Mouse (Mus musculus) forebrain, embryonic 13.5 days (tissue): ENCODE measurements around the gene Hcn2. TPM values are rescaled to one million over a fixed set of nuclear protein-coding genes. Genes with fewer than 3 reads are reported as not detected.

Source experiments
- ATAC-seq: fragments of 200-750 bp; cut with Nextera tagmentation; 2 replicates; pipeline ENCODE4 v1.8.0; 2017
- H3K27ac ChIP-seq: fragments of 300-500 bp; sonication (generic); 2 replicates; pipeline ENCODE4 v1.5.1; 2015; ENCODE audit warnings: inconsistent platforms, mild to moderate bottlenecking, moderate library complexity
- H3K27me3 ChIP-seq: fragments of 300-500 bp; sonication (generic); 2 replicates; pipeline ENCODE4 v1.6.1; 2015; ENCODE audit warnings: mild to moderate bottlenecking, inconsistent platforms
- H3K36me3 ChIP-seq: fragments of 300-500 bp; sonication (generic); 2 replicates; pipeline ENCODE4 v1.6.1; 2015; ENCODE audit warnings: mild to moderate bottlenecking, inconsistent platforms; ENCODE audit not compliant: poor library complexity, severe bottlenecking
- H3K4me1 ChIP-seq: fragments of 300-500 bp; sonication (generic); 2 replicates; pipeline ENCODE4 v1.6.1; 2015; ENCODE audit warnings: inconsistent platforms
- H3K4me2 ChIP-seq: fragments of 300-500 bp; sonication (generic); 2 replicates; pipeline ENCODE4 v1.6.1; 2015; ENCODE audit warnings: inconsistent platforms, mild to moderate bottlenecking, moderate library complexity
- H3K4me3 ChIP-seq: fragments of 300-500 bp; sonication (generic); 2 replicates; pipeline ENCODE4 v1.5.1; 2015; ENCODE audit warnings: mild to moderate bottlenecking, inconsistent platforms
- H3K9ac ChIP-seq: fragments of 300-500 bp; sonication (generic); 2 replicates; pipeline ENCODE4 v1.6.1; 2015; ENCODE audit warnings: mild to moderate bottlenecking, inconsistent platforms
- H3K9me3 ChIP-seq: fragments of 300-500 bp; sonication (generic); replicated peaks from 2 replicates; pipeline ENCODE4 v1.6.1; 2016; ENCODE audit warnings: inconsistent platforms
- WGBS: fragments of 180-500 bp; shearing (Covaris S2); methylation state at CpG from one replicate; pipeline ENCODE4 v1.1.7; 2015; 5-methylcytosine and 5-hydroxymethylcytosine counted together
- polyA plus RNA-seq: library from polyadenylated mRNA; unstranded; fragments of >200 nt; fragmentation: Nextera tagmentation; extraction: Ambion mirVana; gene quantifications from 2 replicates; pipeline ENCODE4 v1.2.1, GENCODE M21; 2015

The Hcn2 gene
- polyA plus RNA-seq, 1 experiment from 2014 or later, result 0.06 TPM

DNA sequence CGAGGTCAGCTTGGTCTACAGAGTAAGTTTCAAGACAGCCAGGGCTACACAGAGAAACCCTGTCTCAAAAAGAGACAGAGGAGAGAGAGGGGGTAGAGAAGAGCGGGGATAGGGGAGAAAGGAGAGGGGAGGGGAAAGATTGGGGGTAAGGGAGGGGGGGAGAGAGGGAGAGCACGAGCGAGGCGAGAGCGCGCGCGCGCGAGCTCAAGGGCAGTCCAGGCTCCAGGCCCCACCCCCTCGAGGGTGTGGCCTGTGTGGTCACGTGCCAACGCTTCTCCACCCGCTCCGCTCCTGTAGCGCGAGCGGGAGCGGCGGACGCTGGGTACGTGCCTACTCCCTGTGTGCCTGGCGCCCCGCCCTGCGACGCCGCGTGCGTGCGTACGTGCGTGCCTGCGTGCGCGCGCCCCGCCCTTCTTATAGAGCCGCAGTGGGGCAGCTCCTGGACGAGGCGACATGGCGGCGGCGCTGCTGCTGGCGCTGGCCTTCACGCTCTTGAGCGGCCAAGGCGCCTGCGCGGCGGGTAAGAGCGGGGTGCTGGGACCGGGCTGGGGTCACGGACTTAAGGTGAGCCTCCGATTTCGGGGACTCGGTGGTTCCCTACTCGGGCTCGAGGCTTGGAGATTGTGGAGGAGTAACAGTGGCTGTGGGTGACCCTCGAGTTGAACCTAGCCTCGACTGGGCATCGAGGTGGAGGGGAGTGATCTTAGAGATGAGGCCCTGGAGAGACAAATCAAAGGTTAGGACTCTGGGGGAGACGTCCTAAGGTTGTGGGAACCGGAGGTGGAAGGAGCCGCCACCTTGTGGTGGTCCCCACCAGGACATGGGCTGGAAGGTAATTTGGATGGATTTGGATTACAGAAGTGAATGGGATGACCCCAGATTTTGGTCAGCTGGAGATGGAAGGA, 12.1 kb upstream of the Hcn2 start, which contains the start of gene Bsg:
TSS of gene Bsg (plus strand) at position 427 of the 905 bp plus-strand sequence.
- WGBS, result under 1% methylated on average over 62 of the region's 65 CpGs
- peak within 1 kb of the TSS; percentile 76 for H3K27ac ChIP-seq
- H3K4me1 ChIP-seq, result peaks cover 30% of the 10 kb centered on the region
- peak; percentile 96 for ATAC-seq
- peak within 1 kb of the TSS; percentile 82 for H3K4me2 ChIP-seq
- H3K9me3 ChIP-seq, result no peaks in the 10 kb centered on the region
- peaks cover 23% of the 10 kb centered on the region for H3K36me3 ChIP-seq
- peak within 1 kb of the TSS; percentile 70 for H3K4me3 ChIP-seq
- H3K27me3 ChIP-seq, result no peaks in the 10 kb centered on the region
- peak within 1 kb of the TSS; percentile 89 for H3K9ac ChIP-seq

DNA sequence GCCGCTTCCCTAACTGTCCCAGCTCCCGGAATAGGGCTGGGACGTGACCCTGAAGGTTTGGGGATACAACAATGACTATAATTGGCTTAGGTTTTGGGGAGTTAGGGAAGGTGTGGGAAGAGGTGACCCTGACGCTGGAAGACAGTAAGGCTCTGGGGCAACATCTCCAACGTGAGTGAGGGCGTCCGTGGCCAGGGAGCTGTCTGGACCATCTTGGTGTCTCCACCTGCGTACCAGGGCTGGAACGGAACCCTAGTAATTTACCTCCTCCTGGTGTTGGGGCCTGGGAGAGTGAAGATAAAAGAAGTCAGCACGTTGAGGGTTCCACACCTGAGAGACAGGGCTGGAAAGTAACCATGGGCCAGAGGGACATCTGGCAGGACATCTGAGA, 11.5 kb upstream of the Hcn2 start:
- peaks cover 30% of the 10 kb centered on the region for H3K36me3 ChIP-seq
- ATAC-seq, result 0 out of 2 replicates have a peak, but pooled peaks have one; percentile 0
- no peaks in the 10 kb centered on the region for H3K27me3 ChIP-seq
- 0 out of 2 replicates have a peak overlapping the region, but pooled peaks have one; percentile 76 for H3K27ac ChIP-seq
- H3K9me3 ChIP-seq, result no peaks in the 10 kb centered on the region
- H3K4me1 ChIP-seq, result peaks cover 30% of the 10 kb centered on the region
- peak overlapping the region; percentile 89 for H3K9ac ChIP-seq
- peak overlapping the region; percentile 82 for H3K4me2 ChIP-seq
- 2% methylated on average over 10 of the region's 10 CpGs for whole genome bisulfite sequencing
- peak overlapping the region; percentile 70 for H3K4me3 ChIP-seq

DNA sequence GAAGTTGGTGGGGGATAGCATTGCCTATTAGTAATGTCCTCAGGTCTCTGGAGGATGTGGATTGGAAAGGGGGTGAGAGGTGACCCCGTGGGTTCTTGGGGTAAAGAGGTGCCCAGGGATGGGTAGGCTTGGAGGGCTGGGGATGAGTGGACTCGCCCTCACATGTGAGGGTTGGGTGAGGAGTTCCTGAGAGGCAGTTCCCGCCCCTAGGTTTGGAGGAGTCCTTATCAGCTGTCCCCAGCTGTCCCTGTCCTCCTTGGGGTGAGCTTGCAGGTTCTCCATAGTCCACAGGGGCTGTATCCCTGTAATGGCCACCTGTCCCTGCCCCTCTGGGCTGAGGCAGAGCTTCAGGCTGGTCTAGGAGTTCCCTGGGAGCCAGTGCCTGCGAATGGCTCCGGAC, 10.5 kb upstream of the Hcn2 start:
- H3K36me3 ChIP-seq, result peaks cover 40% of the 10 kb centered on the region
- H3K9ac ChIP-seq, result peak overlapping the region; percentile 89
- H3K27me3 ChIP-seq, result no peaks in the 10 kb centered on the region
- H3K9me3 ChIP-seq, result no peaks in the 10 kb centered on the region
- peak overlapping the region; percentile 70 for H3K4me3 ChIP-seq
- ATAC-seq, result no peak
- H3K4me1 ChIP-seq, result peaks cover 30% of the 10 kb centered on the region
- H3K4me2 ChIP-seq, result peak overlapping the region; percentile 82
- H3K27ac ChIP-seq, result no peak overlapping the region
- WGBS, result 78% methylated on average over 5 of the region's 5 CpGs

DNA sequence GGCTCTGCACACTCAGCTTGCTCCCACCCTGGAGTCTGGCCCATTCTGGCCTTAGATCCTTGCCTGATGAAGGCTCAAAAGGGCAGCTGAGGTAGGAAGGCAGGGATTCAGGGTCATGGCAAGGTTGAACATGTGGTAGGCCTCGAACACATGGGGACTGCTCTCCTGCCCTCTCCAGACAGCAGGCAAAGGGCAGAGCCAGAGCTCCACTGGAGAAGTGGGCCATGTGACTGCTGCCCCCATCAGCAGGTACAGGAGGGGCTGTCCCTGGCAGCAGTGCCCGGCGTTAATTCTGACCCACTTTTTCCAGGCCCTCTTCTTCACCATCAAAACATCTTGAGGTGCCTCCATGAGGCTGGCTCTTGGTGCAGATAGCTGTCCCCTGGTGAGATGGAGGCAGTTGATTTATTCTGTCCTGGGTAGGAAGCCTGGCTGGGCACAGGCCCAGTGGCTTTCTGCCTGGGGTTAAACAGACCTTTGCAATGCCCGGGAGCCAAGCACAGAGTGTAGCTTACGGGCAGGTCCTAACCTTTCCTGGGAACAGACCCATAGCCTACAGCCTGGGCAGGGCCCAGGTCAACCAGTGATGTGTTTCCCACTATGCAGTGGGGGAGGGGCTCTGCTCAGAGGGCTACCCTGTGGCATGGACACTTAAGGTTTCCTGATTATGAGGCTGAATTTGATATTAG, 9.9 kb upstream of the Hcn2 start:
- peak overlapping the region; percentile 70; the same call in 1 of the 2 replicates for H3K4me3 ChIP-seq
- 86% methylated on average over 5 of the region's 5 CpGs for WGBS
- no peaks in the 10 kb centered on the region for H3K27me3 ChIP-seq
- peaks cover 46% of the 10 kb centered on the region for H3K36me3 ChIP-seq
- peaks cover 30% of the 10 kb centered on the region for H3K4me1 ChIP-seq
- no peak overlapping the region for H3K27ac ChIP-seq
- H3K9me3 ChIP-seq, result no peaks in the 10 kb centered on the region
- peak overlapping the region; percentile 82 for H3K4me2 ChIP-seq
- no peak for ATAC-seq
- peak overlapping the region; percentile 89 for H3K9ac ChIP-seq

DNA sequence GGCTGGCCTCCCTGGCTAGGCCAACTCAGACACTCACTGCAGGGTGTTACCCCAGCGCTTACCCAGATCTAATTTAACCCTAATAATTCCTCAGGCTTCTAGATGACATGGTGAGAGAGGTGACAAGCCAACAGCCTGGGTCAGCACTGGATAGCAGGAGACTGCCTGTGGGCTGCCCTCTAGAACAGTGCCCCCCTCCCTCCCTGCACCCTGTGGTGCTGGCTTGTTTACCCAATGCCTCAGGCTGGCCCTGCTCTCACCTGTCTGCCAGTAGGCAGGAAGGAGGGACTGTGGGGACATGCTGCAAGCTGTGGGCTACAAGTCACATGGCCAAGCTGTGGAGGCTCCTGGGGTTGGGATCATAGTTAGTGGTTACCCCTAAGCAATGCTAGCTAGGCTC, 9.3 kb upstream of the Hcn2 start:
- Histone ChIP-seq H3K4me1 (peaks cover 30% of the 10 kb centered on the region), H3K9ac (peak overlapping the region; percentile 89; the same call in 1 of the 2 replicates), H3K4me3 (no peak overlapping the region), H3K27me3 (no peaks in the 10 kb centered on the region), H3K36me3 (peaks cover 52% of the 10 kb centered on the region), H3K27ac (no peak overlapping the region), H3K4me2 (peak overlapping the region; percentile 82), H3K9me3 (no peaks in the 10 kb centered on the region)
- WGBS, result 59% methylated on average over 1 of the region's 1 CpGs
- no peak for ATAC-seq

DNA sequence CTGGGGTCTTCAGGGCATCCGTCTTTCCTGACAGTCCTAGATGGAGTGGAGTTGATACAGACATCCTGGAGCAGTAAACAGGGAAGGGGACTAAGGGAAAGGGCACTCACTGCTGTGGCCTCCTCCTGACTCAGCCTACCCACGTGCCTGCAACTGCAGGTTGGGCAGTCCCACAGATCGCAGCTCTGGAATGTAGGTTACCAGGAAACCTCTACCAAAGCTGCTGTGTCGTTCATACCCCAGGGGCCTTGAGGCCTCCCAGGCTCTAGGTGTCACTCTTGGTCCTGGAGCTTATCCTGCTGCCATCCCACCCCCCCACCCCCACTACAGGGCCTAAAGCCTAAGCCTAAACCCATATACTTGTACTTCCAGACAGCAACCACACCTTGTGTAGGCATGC, 8.7 kb upstream of the Hcn2 start:
- Histone ChIP-seq H3K27ac (no peak overlapping the region), H3K9ac (0 out of 2 replicates have a peak overlapping the region, but pooled peaks have one; percentile 2), H3K27me3 (no peaks in the 10 kb centered on the region), H3K4me3 (no peak overlapping the region), H3K36me3 (peaks cover 52% of the 10 kb centered on the region), H3K4me1 (peaks cover 30% of the 10 kb centered on the region), H3K4me2 (no peak overlapping the region), H3K9me3 (no peaks in the 10 kb centered on the region)
- no peak for ATAC-seq
- 80% methylated on average over 4 of the region's 4 CpGs for whole genome bisulfite sequencing

DNA sequence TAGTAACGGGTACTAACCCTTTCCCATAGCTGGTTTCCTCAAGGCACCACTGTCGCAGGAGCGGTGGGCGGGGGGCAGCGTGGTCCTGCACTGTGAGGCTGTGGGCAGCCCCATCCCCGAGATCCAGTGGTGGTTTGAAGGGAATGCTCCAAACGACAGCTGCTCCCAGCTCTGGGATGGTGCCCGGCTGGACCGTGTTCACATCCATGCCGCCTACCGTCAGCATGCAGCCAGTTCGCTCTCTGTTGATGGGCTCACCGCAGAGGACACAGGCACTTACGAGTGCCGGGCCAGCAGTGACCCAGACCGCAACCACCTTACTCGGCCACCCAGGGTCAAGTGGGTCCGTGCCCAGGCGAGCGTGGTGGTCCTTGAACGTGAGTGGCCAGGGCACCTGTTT, 7.8 kb upstream of the Hcn2 start:
- H3K9ac ChIP-seq, result no peak overlapping the region
- no peaks in the 10 kb centered on the region for H3K27me3 ChIP-seq
- H3K9me3 ChIP-seq, result no peaks in the 10 kb centered on the region
- no peak overlapping the region for H3K27ac ChIP-seq
- H3K4me3 ChIP-seq, result no peak overlapping the region
- WGBS, result 88% methylated on average over 21 of the region's 21 CpGs
- ATAC-seq, result no peak
- no peak overlapping the region for H3K4me2 ChIP-seq
- peaks cover 30% of the 10 kb centered on the region for H3K4me1 ChIP-seq
- peaks cover 52% of the 10 kb centered on the region for H3K36me3 ChIP-seq

DNA sequence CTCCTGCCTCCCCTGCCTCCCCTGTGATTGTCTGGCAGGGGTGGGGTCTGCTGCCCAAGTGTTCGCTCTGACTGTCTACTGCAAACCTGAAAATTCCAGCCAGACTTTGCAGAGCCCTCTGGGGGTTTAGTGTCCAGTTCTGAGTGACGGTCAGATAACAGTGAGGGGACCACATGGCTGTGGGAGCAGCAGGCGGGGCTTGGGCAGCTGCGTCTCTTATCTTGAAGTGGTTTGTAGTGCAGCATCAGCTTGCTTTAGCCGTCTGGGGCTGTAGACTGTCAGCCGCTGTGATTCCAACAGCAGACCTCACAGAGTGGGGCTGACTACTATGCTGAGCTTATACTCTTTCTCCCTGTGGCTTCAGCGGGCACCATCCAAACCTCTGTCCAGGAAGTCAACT, 7.1 kb upstream of the Hcn2 start:
- Histone ChIP-seq H3K36me3 (peaks cover 52% of the 10 kb centered on the region), H3K9me3 (no peaks in the 10 kb centered on the region), H3K4me1 (peaks cover 30% of the 10 kb centered on the region), H3K27ac (no peak overlapping the region), H3K27me3 (no peaks in the 10 kb centered on the region), H3K4me2 (no peak overlapping the region), H3K4me3 (no peak overlapping the region), H3K9ac (no peak overlapping the region)
- WGBS, result 81% methylated on average over 7 of the region's 7 CpGs
- ATAC-seq, result no peak

DNA sequence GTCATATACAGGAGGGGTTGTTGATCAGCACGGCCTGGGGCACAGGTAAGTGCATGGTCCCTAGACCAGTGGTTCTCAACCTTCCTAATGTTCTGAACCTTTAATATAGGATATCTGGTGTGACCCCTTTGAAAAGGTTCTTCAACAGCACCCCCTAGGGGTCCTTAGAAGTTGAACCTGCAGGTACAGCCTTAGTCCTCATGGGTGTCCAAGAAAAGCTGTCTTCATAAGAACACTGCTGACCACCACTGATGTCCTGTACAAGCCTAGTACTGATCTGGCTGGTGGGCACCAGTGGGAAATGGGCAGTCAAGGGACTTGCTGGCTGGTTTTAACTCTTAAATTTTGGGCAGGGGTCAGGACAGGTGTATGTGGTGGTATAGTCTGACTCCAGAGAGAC, 4.4 kb upstream of the Hcn2 start:
- H3K4me2 ChIP-seq, result no peak overlapping the region
- H3K36me3 ChIP-seq, result peaks cover 41% of the 10 kb centered on the region
- 87% methylated on average over 1 of the region's 1 CpGs for WGBS
- peaks cover 14% of the 10 kb centered on the region for H3K4me1 ChIP-seq
- H3K27me3 ChIP-seq, result peaks cover 26% of the 10 kb centered on the region
- H3K9me3 ChIP-seq, result no peaks in the 10 kb centered on the region
- no peak; the same call in 1 of the 2 replicates for ATAC-seq
- H3K9ac ChIP-seq, result no peak overlapping the region
- H3K27ac ChIP-seq, result no peak overlapping the region
- H3K4me3 ChIP-seq, result no peak overlapping the region

DNA sequence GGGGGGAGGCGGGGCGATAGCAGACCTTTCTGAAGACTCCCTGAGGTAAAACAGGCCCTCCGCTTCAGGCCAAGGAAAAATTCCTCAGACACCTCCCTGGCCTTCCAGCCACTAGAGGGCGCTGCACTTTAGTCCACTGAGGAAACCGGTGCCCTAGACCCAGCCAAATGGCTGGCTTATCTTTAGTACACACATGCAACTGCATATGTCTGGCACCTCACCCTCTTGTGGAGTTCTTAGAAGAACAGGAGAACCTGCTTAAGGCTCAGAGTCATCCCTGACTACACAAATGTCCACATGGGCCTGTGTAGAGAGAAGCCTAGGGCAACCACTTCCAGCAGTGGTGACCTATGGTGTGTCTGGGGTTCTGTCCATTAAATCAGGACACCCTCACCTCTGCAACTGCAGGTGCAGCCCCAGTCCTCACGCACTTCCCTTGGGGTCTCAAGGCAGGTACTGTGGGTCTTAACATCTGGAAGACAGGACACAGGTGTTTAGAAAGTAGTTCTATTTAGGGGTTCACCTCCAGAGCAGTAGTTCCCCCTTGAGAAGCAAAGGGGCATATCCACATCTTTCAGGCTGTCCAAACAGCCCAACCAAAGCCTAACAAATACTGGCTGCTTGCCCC, 3.8 kb upstream of the Hcn2 start:
- Histone ChIP-seq H3K9me3 (no peaks in the 10 kb centered on the region), H3K27ac (no peak overlapping the region), H3K36me3 (peaks cover 38% of the 10 kb centered on the region), H3K4me3 (no peak overlapping the region), H3K4me2 (no peak overlapping the region), H3K27me3 (peaks cover 32% of the 10 kb centered on the region), H3K9ac (no peak overlapping the region), H3K4me1 (peaks cover 14% of the 10 kb centered on the region)
- WGBS, result 8% methylated on average over 6 of the region's 6 CpGs
- ATAC-seq, result peak; percentile 12; the same call in 1 of the 2 replicates

DNA sequence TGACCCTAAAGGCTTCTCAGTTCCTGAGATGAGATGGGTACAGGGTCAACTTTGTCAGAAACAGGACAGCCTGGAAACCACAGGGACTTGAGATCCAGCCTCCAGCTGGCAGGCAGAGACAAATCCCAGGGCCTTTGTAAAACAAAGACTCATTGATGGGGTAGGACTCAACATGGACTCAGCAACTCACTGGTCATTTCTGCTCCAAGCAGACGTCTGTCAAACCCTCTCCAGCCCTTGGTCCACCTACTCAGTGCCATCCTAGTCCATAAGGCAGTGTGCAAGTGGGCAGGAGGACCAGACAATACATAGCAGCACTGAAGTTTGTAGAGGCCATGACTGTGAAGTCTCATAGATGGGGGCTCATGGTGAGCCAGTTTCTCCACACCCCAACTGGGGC, 3.3 kb upstream of the Hcn2 start:
- no peak overlapping the region for H3K4me2 ChIP-seq
- H3K27me3 ChIP-seq, result peaks cover 37% of the 10 kb centered on the region
- no peak overlapping the region for H3K9ac ChIP-seq
- H3K4me3 ChIP-seq, result no peak overlapping the region
- H3K4me1 ChIP-seq, result peaks cover 16% of the 10 kb centered on the region
- H3K27ac ChIP-seq, result no peak overlapping the region
- no peak for ATAC-seq
- WGBS, result 63% methylated on average over 1 of the region's 1 CpGs
- no peaks in the 10 kb centered on the region for H3K9me3 ChIP-seq
- peaks cover 38% of the 10 kb centered on the region for H3K36me3 ChIP-seq

DNA sequence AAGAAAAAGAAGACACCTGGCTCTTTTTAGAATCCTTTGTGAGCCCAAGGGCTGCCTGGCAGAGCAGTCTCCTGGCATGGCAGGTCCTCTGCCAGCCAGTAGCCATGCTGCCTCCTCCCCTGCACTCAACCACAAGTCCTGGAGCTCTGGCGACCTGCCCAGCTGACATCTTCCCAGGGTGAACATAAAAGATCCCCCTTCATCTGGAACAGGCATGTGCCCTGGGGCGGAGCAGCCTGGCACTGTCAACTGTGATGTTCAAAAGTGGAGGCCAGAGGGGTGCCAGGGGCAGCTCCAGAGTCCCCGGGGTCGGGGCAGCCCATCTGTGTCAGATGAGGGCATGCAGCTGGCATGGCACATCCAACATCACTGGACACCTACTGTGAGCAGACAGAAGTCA, 1.4 kb upstream of the Hcn2 start:
- H3K27me3 ChIP-seq, result peaks cover 56% of the 10 kb centered on the region
- WGBS, result 68% methylated on average over 4 of the region's 4 CpGs
- peaks cover 22% of the 10 kb centered on the region for H3K36me3 ChIP-seq

More for the DNA sequence above, 1.4 kb upstream of the Hcn2 start:
- Histone ChIP-seq H3K4me1 (peaks cover 16% of the 10 kb centered on the region), H3K4me3 (no peak overlapping the region), H3K9me3 (no peaks in the 10 kb centered on the region), H3K4me2 (no peak overlapping the region), H3K9ac (no peak overlapping the region), H3K27ac (no peak overlapping the region)
- no peak for ATAC-seq
